Mouse (Mus musculus): ENCODE data around the gene Olfr1472.
"Not testable (repeated sequence)": the region's sequence is repeated elsewhere in the genome, so short reads cannot be mapped to it uniquely, and the experiment has no call there.

Gene Olfr1472

GRCm38 (mm10) chr19:13455986-13456385 lies at the start of gene Olfr1472:
TSS of gene Olfr1472 (minus strand) at chr19:13456086.
- no peak for DNase-seq (ENCODE audit: low spot score)

- no peak for DNase-seq (ENCODE audit: low spot score)
Observed at GRCm38 (mm10) chr19:13500246-13500645, 44.4 kb upstream of the Olfr1472 start, which contains the start of gene Olfr1477. TSS of gene Olfr1477 (plus strand) at chr19:13500546.

- no peak for DNase-seq (ENCODE audit: low spot score)
Observed at GRCm38 (mm10) chr19:13480096-13480495, 24.2 kb upstream of the Olfr1472 start, which contains the start of gene Olfr1475. TSS of gene Olfr1475 (minus strand) at chr19:13480196.

GRCm38 (mm10) chr19:13469265-13469664 lies 13.4 kb upstream of the Olfr1472 start, which contains the start of gene Olfr1474:
TSS of gene Olfr1474 (plus strand) at chr19:13469565.
- DNase-seq (ENCODE audit: low spot score): not testable (repeated sequence)

- DNase-seq (ENCODE audit: low spot score): not testable (repeated sequence)
Observed at GRCm38 (mm10) chr19:13443109-13443508, 12.8 kb downstream of the Olfr1472 start, which contains the start of gene Olfr1471. TSS of gene Olfr1471 (plus strand) at chr19:13443409.

- no peak for DNase-seq (ENCODE audit: low spot score)
Observed at GRCm38 (mm10) chr19:13407549-13407948, 48.3 kb downstream of the Olfr1472 start, which contains the start of gene Olfr1469. TSS of gene Olfr1469 (plus strand) at chr19:13407849.

Measured in embryo, embryonic 10.5 days (tissue).